18 mouse cellular contexts compared by ENCODE assay signal in genomic region chr6:145585052-145585973, GRCm38 (mm10). TPM values are rescaled to one million over a fixed set of nuclear protein-coding genes. Genes with fewer than 3 reads are reported as not detected.
DNase-seq lines count a peak whose midpoint lies in the region; ATAC-seq lines count a peak whose summit lies in the region.
"Had no signal": no experiment of that assay in that cellular context is flagged by ENCODE, and none has a peak within 500 bp of the region (broad histone marks: within the 10 kb centered on the region; RNA-seq: fewer than 3 reads in every experiment).

No protein-coding gene starts in this region.

- H3K9me3 ChIP-seq in heart, embryonic 14.5 days (ENCODE audit: control insufficient read depth, low read length) = no peaks in the 10 kb centered on the region
- H3K9me3 ChIP-seq in heart, embryonic 11.5 days (replicated peaks; ENCODE audit: control insufficient read depth, low read length) = no peaks in the 10 kb centered on the region
- H3K9me3 ChIP-seq in midbrain, embryonic 10.5 days (replicated peaks) = no peaks in the 10 kb centered on the region
- H3K9me3 ChIP-seq: embryonic facial prominence, embryonic 13.5 days; kidney, embryonic 15.5 days had no signal

- H3K27ac ChIP-seq in heart, embryonic 14.5 days (replicated peaks in 1 of 2; ENCODE audit: control insufficient read depth in 1 of 2, insufficient read depth in 1 of 2, low read depth in 2 of 2, low read length in 2 of 2) = 0 out of 4 replicates have a peak overlapping the region, but pooled peaks of 1 of the 2 experiments have one; percentile 15
- no peak overlapping the region for H3K27ac ChIP-seq in heart, embryonic 11.5 days (ENCODE audit: low read depth, low read length)
- peak overlapping the region; percentile 69 for H3K27ac ChIP-seq in midbrain, embryonic 10.5 days (replicated peaks)
- H3K27ac ChIP-seq: embryonic facial prominence, embryonic 13.5 days; kidney, embryonic 15.5 days had no signal

- ATAC-seq in heart, embryonic 14.5 days (ENCODE audit: insufficient number of reproducible peaks, insufficient read depth, low FRiP score, low read depth) = no peak
- no peak for ATAC-seq in heart, embryonic 11.5 days (replicated peaks; ENCODE audit: insufficient number of reproducible peaks, low FRiP score, low TSS enrichment)
- ATAC-seq: activated CD4-positive, CD25-positive, alpha-beta regulatory T cell, adult 4 months had no signal

- no peak overlapping the region for H3K4me3 ChIP-seq in heart, embryonic 14.5 days (ENCODE audit: control insufficient read depth in 1 of 2, insufficient read depth in 1 of 2, low read depth in 1 of 2, low read length in 2 of 2)
- no peak overlapping the region for H3K4me3 ChIP-seq in heart, embryonic 11.5 days (ENCODE audit: low read depth, low read length)
- no peak overlapping the region for H3K4me3 ChIP-seq in midbrain, embryonic 10.5 days
- H3K4me3 ChIP-seq: embryonic facial prominence, embryonic 13.5 days; kidney, embryonic 15.5 days had no signal

- no peaks in the 10 kb centered on the region for H3K27me3 ChIP-seq in heart, embryonic 14.5 days (ENCODE audit: control insufficient read depth, insufficient read depth, low read length)
- H3K27me3 ChIP-seq in heart, embryonic 11.5 days (ENCODE audit: control insufficient read depth, insufficient read depth, low read length) = no peaks in the 10 kb centered on the region
- H3K27me3 ChIP-seq in midbrain, embryonic 10.5 days (ENCODE audit: low read depth, poor library complexity, severe bottlenecking) = no peaks in the 10 kb centered on the region; the same call in 1 of the 2 replicates
- H3K27me3 ChIP-seq: embryonic facial prominence, embryonic 13.5 days; kidney, embryonic 15.5 days had no signal

- H3K36me3 ChIP-seq in heart, embryonic 14.5 days (ENCODE audit: control insufficient read depth, insufficient read depth, low read length) = no peaks in the 10 kb centered on the region
- H3K36me3 ChIP-seq in heart, embryonic 11.5 days (ENCODE audit: control insufficient read depth, insufficient read depth, low read length) = no peaks in the 10 kb centered on the region
- no peaks in the 10 kb centered on the region for H3K36me3 ChIP-seq in midbrain, embryonic 10.5 days
- H3K36me3 ChIP-seq: embryonic facial prominence, embryonic 13.5 days; kidney, embryonic 15.5 days had no signal

- 58% methylated on average over 21 of the region's 21 CpGs for WGBS in heart, embryonic 14.5 days
- WGBS in heart, embryonic 11.5 days (ENCODE audit: insufficient replicate concordance) = 71% methylated on average over 21 of the region's 21 CpGs
- WGBS in midbrain, embryonic 10.5 days = 77% methylated on average over 21 of the region's 21 CpGs

- H3K9ac ChIP-seq in heart, embryonic 14.5 days (ENCODE audit: low read length) = no peak overlapping the region
- H3K9ac ChIP-seq in heart, embryonic 11.5 days (ENCODE audit: low read depth, low read length) = no peak overlapping the region
- H3K9ac ChIP-seq: embryonic facial prominence, embryonic 13.5 days; kidney, embryonic 15.5 days had no signal

- DNase-seq in testis, postnatal 10 days (ENCODE audit: low spot score) = peak; percentile 17
- DNase-seq in testis, postnatal 14 days (ENCODE audit: low spot score) = no peak
- no peak for DNase-seq in midbrain, embryonic 10.5 days (ENCODE audit: low spot score)
- no peak for DNase-seq in spleen, postnatal 14 days (ENCODE audit: low spot score in 2 of 2)
- DNase-seq in kidney, adult 18-20 months = no peak
- no peak for DNase-seq in gastrocnemius, postnatal 10 days
- DNase-seq: cerebellum, adult 9-11 months; heart, postnatal 36 days; lung, postnatal 10 days; thymus, postnatal 4 days had no signal

- peak overlapping the region; percentile 30 for H3K4me2 ChIP-seq in heart, embryonic 14.5 days (ENCODE audit: low read length)
- no peak overlapping the region for H3K4me2 ChIP-seq in heart, embryonic 11.5 days
- H3K4me2 ChIP-seq: embryonic facial prominence, embryonic 13.5 days; kidney, embryonic 15.5 days; liver, embryonic 11.5 days had no signal

- peaks cover 13 to 21% of the 10 kb centered on the region in 2 experiments for H3K4me1 ChIP-seq in heart, embryonic 14.5 days (ENCODE audit: control insufficient read depth in 2 of 2, insufficient read depth in 2 of 2, low read length in 2 of 2)
- H3K4me1 ChIP-seq in heart, embryonic 11.5 days (ENCODE audit: control insufficient read depth, insufficient read depth, low read length) = peaks cover 9% of the 10 kb centered on the region
- peaks cover 19% of the 10 kb centered on the region for H3K4me1 ChIP-seq in midbrain, embryonic 10.5 days

RNA-seq across cellular contexts. Expression of gene Lmntd1, which starts 28.8 kb away (rescaled TPM):
- 15.7 and 17.7 TPM in 2 replicates for polyA plus RNA-seq in heart, embryonic 14.5 days (2014; fragmentation: Nextera tagmentation; extraction: Ambion mirVana)
- polyA plus RNA-seq in heart, embryonic 11.5 days (2014; fragmentation: Nextera tagmentation; extraction: Ambion mirVana) = 4.5 and 8.0 TPM in 2 replicates
- 0.11 and 0.30 TPM in 2 replicates for polyA plus RNA-seq in midbrain, embryonic 10.5 days (2016; fragmentation: Nextera tagmentation; extraction: Ambion mirVana)
- total RNA-seq in gastrocnemius, postnatal 10 days (2021) = under 1 TPM; 0.23 to 0.29 TPM
- polyA plus RNA-seq: liver, embryonic 11.5 days had no signal

RNA-seq across cellular contexts. Expression of gene Tuba3b, which starts 30.2 kb away (rescaled TPM):
- 0.26 and 0.50 TPM in 2 replicates for polyA plus RNA-seq in heart, embryonic 14.5 days (2014; fragmentation: Nextera tagmentation; extraction: Ambion mirVana)
- polyA plus RNA-seq in heart, embryonic 11.5 days (2014; fragmentation: Nextera tagmentation; extraction: Ambion mirVana) = not detected in 2 replicates
- polyA plus RNA-seq in midbrain, embryonic 10.5 days (2016; fragmentation: Nextera tagmentation; extraction: Ambion mirVana) = not detected in 2 replicates
- not detected for total RNA-seq in gastrocnemius, postnatal 10 days (2021)
- total RNA-seq: gastrocnemius, adult 8-10 months; layer of hippocampus, postnatal 14 days had no signal
- polyA plus RNA-seq: activated CD4-positive, CD25-positive, alpha-beta regulatory T cell, adult 4 months; embryonic facial prominence, embryonic 13.5 days; kidney, embryonic 15.5 days had no signal
